Mouse (Mus musculus) small intestine, adult 2 months (tissue): ENCODE measurements around the gene Adamts15.

ENCODE experiments used
- CTCF ChIP-seq: fragments of 200-500 bp; IDR thresholded peaks from 2 replicates; pipeline ENCODE4 v1.5.1; 2012; ENCODE audit warnings: low read depth, mild to moderate bottlenecking, control low read depth, inconsistent platforms, low read length, moderate library complexity, mixed read lengths; ENCODE audit not compliant: insufficient replicate concordance, insufficient read length; ENCODE audit errors: extremely low read depth
- POLR2A ChIP-seq: fragments of 200-500 bp; IDR thresholded peaks from 2 replicates; pipeline ENCODE4 v1.6.1; 2012; ENCODE audit warnings: low read depth, mild to moderate bottlenecking, control low read depth, inconsistent platforms, low read length, moderate library complexity

DNA sequence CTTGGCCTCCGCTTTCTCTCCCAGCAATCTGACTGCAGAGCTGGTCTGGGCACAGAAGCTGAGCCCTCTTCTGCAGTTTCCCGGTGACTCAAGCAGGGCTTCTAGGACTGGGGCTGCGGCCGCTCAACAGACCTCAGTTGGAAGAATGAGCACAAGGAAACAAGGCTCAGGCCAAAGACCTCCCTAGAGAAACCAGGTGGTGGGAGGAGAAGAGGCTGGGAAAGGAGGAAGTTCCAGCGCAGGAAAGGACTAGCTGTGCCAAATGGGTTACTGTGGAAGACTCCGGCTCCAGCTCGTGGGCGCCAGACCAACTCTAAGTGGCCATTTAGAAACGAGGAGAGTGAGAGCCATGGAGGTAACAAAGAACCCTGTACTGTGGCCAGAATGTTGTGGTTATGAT is 2.6 kb downstream of the Adamts15 start:
- TF ChIP-seq POLR2A (no peak), CTCF (no peak)
